Mouse (Mus musculus) liver, adult 2 months (tissue): ENCODE results near the gene Rps6kb1.

Source experiments
- CTCF ChIP-seq: fragments of 200-500 bp; IDR thresholded peaks from 2 replicates; pipeline ENCODE4 v1.5.1; 2011; ENCODE audit warnings: low read depth, low read length, control low read depth
- POLR2A ChIP-seq: fragments of 200-500 bp; IDR thresholded peaks from 2 replicates; pipeline ENCODE4 v1.6.1; 2011; ENCODE audit warnings: low read length, control low read depth; ENCODE audit not compliant: insufficient read depth; ENCODE audit errors: extremely low read depth

- TF ChIP-seq CTCF = no peak
- no peak for TF ChIP-seq POLR2A
These were observed 46.8 kb upstream of the Rps6kb1 start for GRCm38 (mm10) chr11:86591301-86591845.
